Mouse (Mus musculus): ENCODE measurements around the gene Olfr872.
"Not testable (repeated sequence)": the region's sequence is repeated elsewhere in the genome, so short reads cannot be mapped to it uniquely, and the experiment has no call there.

The Olfr872 gene

DNA sequence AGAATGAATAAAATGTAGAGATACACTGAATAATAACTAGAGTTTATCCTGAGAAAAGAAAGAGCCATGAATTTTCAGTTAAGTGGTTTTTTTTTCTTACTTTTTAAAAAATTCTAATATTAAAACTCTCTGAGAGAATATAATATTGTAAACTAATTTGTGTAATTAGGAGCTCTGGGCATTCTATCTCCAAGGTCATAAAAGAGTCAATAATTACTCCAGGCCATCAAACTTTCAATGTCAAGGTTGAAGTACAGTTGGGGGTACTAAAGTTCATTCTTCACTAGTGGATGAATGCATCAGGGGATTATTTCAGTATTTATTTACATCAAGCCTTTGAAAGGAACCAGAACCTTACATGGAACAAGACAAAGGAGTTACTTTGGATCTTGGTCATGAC is at the start of gene Olfr872:
TSS of gene Olfr872 (plus strand) at position 301 of the 400 bp plus-strand sequence.
- no peak for DNase-seq

DNA sequence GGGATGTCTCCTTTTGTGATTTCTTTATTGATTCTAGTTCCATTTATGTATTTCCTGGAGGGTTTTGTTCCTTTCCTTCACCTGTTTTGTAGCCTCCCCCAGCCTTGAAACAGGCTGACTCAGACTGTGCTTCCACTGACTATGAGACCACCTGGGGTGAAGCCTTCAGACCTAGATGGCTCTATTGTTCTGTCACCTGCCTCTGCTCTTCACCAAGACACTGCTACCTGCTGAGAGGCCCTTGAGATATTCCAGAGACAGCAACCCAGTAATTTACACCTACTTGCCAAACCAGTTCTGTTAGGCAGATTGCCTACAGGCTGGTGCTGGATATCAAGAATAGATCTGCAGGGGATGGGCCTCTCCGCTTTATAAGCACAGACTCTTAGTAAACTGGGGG is 34.8 kb upstream of the Olfr872 start:
- DNase-seq, result no peak

DNA sequence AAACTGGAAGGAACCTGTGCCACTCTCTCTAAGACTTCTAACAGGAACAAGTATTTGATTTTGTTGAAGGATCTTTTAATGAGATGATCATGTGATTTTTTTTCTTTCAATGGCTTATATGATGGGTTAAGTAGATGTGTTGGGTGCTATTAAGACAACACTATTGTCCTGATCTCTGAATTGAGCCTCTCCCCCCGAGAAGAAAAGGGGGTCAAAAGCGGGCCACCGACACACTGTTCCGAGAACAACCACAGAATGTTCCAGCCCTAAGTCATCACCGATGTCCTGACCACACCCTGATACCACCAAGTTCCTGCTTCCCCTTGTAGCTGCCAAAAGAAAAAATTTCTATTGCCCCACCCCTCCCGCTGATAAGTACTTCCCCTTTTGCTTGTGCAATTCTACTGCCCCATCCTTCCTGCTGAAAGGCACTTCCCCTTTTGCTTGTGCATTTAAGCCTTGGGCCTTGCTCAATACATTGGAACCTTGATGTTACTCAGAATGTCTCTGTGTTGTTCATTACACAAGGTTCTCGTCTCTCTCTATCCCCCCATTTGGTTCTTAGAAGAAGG is 33.4 kb upstream of the Olfr872 start:
- DNase-seq, result not testable (repeated sequence)

DNA sequence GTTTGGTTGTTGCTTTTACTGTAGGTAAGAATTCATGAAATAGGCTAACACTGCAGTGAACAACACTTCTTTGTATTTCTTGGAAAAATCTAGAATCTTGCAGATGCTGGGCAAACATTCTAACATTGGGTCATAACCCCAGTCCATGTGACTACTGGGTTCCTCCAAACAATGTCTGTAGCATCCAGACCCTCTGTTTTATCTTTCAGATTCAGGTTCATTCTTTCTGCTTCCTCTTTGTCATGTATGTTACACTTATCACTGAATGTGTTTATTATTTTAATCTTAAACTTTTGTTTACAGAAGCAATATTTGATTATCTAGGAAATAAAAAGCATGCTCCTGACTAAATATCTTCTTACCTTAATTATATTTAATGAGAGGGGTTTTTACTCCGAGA is 26.1 kb upstream of the Olfr872 start:
- DNase-seq, result no peak

DNA sequence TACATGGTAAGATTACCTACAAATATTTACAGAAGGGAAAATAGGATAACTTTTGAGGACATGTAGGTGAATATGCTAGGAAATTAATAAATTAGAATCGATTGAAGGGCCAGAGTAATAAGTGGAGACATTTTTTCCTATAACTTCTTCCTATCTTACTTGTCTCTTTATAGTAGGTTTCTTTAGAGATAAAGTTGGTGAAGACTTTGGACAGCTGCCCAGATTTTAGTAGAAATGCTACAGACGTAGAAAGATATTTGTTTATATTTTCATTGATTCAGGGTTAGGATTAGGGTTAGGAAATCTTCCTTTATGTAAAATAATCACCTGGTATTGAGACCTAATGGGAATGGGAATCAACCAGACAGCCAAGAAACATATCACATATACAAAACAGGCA is 25.4 kb upstream of the Olfr872 start:
- DNase-seq, result no peak

DNA sequence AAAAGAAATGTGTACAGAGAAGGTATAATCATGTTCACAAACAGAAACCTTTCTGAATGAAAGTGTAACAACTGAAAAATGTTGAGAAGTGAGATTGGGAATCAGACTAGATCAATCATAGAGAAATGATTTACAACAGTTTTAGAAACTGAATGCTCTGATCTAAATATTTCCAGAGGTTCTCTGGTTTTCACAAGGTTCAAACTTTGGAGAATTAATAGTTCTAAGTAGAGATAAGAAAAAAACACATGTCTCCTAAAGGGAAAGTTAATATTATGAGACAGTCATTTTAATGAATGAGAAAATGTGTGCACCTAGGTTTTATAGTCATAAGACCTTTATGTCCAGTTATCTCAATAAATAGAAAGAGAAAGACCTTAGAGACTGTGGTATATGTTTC is 25.0 kb upstream of the Olfr872 start, which contains the start of gene Olfr871:
TSS of gene Olfr871 (plus strand) at position 301 of the 400 bp plus-strand sequence.
- no peak for DNase-seq

DNA sequence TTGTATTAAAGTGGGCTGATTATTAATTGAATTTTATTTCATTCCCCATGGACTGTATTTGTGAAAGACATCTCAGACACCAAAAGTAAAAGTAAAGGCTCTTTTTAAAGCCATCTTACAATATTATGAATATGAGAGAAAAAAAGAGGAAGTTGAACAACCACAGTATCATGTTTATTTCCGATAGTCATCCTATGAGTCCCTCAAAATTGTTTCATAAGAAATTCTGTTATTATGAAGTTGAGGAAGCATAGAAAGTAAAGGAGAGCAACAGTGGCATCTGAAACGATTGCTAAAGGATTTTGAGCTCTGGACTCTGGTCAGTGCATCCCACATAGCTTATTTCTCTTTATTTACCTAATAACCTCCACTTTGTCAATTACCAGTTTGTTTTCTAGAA is 459 bp downstream of the Olfr872 start:
- DNase-seq, result no peak

DNA sequence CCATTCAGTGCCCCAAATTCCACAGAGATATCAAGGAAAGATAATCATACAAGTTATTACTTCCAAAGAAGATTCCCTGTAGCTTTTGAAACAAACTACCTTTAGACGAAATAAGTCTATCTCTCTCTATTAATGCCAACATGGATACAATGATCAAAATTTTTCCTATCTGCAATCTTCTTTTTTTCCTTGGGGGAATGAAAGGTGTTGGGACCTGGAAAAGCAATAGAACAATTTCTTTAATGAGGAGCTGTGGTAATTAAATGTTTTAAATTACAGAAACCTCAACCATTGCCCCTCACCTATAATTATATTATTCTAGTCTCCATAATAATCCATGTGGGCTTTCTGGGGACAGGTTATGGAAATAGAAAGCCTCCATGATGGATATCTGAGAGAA is 45.1 kb downstream of the Olfr872 start, which contains the start of gene Olfr39:
TSS of gene Olfr39 (plus strand) at position 301 of the 400 bp plus-strand sequence.
- DNase-seq, result no peak

DNA sequence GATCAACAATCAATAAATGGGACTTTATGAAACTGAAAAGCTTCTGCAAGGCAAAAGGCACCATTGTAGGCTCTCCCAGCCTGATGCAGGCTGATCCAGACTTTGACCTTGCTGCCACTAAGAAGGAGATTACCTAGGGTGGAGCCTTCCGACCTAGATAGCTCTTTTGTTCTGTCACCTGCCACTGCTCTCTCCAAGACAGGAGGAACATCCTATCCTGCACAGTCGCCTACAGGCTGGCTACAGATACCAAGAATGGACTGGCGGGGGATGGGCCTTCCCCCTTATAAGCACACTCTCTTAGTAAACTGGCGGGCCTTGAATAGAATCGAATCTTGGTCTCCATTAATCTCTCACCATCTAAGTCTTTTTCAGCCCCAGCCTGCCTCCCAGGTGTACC is 58.6 kb downstream of the Olfr872 start:
- DNase-seq, result not testable (repeated sequence)

DNA sequence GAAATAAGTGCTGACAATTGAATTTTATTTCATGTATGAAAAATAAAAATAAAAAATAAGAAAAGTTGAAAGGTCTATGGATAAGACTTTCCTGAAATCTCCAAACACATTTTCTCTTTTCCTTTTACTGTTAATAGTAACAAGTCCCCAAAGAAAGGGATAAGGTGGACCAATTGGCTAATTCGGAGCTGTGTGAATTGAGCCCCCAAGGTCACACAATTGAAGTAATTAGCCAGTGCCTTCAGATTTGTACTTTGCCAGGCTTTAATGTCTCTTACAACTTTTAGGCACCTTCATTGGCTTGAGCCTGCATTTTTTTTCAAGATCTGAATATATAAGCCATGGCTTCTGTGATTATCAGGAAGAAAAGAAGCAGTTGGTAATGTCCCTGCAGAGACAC is 61.3 kb downstream of the Olfr872 start, which contains the start of gene Olfr873:
TSS of gene Olfr873 (plus strand) at position 301 of the 400 bp plus-strand sequence.
- DNase-seq, result no peak

Data from lung, postnatal 4 days (tissue).